Mouse (Mus musculus) Muller cell, postnatal 12 days (primary cell): ENCODE measurements at regions not wholly inside any gene's neighbourhood (a gene's known extent, or its start where the extent isn't known, plus 50 kb on each side); places are given as distances from the start of the nearest gene placed in this dataset.

Experiments
- DNase-seq: peaks from one replicate; pipeline ENCODE4 v3.0.0-alpha.2; 2015; ENCODE audit errors: inconsistent ontology term

- DNase-seq: no peak
These were observed 503.6 kb downstream of the Rapgef2 start for GRCm38 (mm10) chr3:78782766-78783165.

GRCm38 (mm10) chr3:78755686-78756476 is 530.4 kb downstream of the Rapgef2 start:
- peak; percentile 62 for DNase-seq

- DNase-seq: peak; percentile 46
These were observed 550.2 kb downstream of the Rapgef2 start for GRCm38 (mm10) chr3:78736111-78736510.

- DNase-seq: no peak
These were observed 569.6 kb downstream of the Rapgef2 start for GRCm38 (mm10) chr3:78716691-78717090.

GRCm38 (mm10) chr3:78707687-78708086 is 578.6 kb downstream of the Rapgef2 start:
- DNase-seq: no peak

GRCm38 (mm10) chr3:78698936-78699335 is 587.4 kb downstream of the Rapgef2 start:
- DNase-seq: no peak

GRCm38 (mm10) chr3:78691499-78691898 is 594.8 kb downstream of the Rapgef2 start:
- peak; percentile 85 for DNase-seq

GRCm38 (mm10) chr3:78677656-78678055 is 608.7 kb downstream of the Rapgef2 start:
- no peak for DNase-seq

- DNase-seq: no peak
These were observed 609.5 kb downstream of the Rapgef2 start for GRCm38 (mm10) chr3:78676806-78677205.

GRCm38 (mm10) chr3:78674529-78675187 is 611.7 kb downstream of the Rapgef2 start:
- DNase-seq: no peak

- no peak for DNase-seq
These were observed 618.3 kb downstream of the Rapgef2 start for GRCm38 (mm10) chr3:78668050-78668449.

GRCm38 (mm10) chr3:78667374-78668023 is 618.8 kb downstream of the Rapgef2 start:
- DNase-seq: no peak

GRCm38 (mm10) chr3:78648115-78648514 is 638.2 kb downstream of the Rapgef2 start:
- DNase-seq: no peak

- DNase-seq: peak; percentile 44
These were observed 650.9 kb downstream of the Rapgef2 start for GRCm38 (mm10) chr3:78635386-78635785.

- peak; percentile 18 for DNase-seq
These were observed 667.4 kb downstream of the Rapgef2 start for GRCm38 (mm10) chr3:78618900-78619299.

GRCm38 (mm10) chr3:78594718-78595236 is 691.5 kb downstream of the Rapgef2 start:
- DNase-seq: no peak

GRCm38 (mm10) chr3:78594305-78594704 is 692.0 kb downstream of the Rapgef2 start:
- DNase-seq: no peak

- no peak for DNase-seq
These were observed 699.7 kb downstream of the Rapgef2 start for GRCm38 (mm10) chr3:78586639-78587038.

- DNase-seq: peak; percentile 78
These were observed 704.4 kb downstream of the Rapgef2 start for GRCm38 (mm10) chr3:78581868-78582267.

GRCm38 (mm10) chr3:78581100-78581499 is 705.2 kb downstream of the Rapgef2 start:
- peak; percentile 93 for DNase-seq

GRCm38 (mm10) chr3:78575667-78576464 is 710.5 kb downstream of the Rapgef2 start:
- DNase-seq: no peak
